Mouse (Mus musculus) neutrophil, adult 5-6 weeks (primary cell): ENCODE measurements around the gene Gm14403. TPM values are rescaled to one million over a fixed set of nuclear protein-coding genes. Genes with fewer than 3 reads are reported as not detected.
"Not testable (repeated sequence)": the region's sequence is repeated elsewhere in the genome, so short reads cannot be mapped to it uniquely, and the experiment has no call there.

Experiments used
- ATAC-seq: fragments of 151-379, 151-347 bp; 2 replicates; pipeline ENCODE4 v1.8.0; 2017; ENCODE audit warnings: mild to moderate bottlenecking, moderate TSS enrichment; ENCODE audit not compliant: insufficient number of reproducible peaks, poor library complexity, low FRiP score, severe bottlenecking; ENCODE audit errors: extremely low read depth
- total RNA-seq: library from RNA; stranded (forward); fragments of 200-1000 nt; gene quantifications from 2 replicates; pipeline ENCODE4 v1.2.3, GENCODE M21; 2017

Gene Gm14403
- total RNA-seq, 1 experiment from 2014 or later: 2.1 TPM

GRCm38 (mm10) chr2:177537717-177538116 is 39.7 kb downstream of the Gm14403 start:
- not testable (repeated sequence) for ATAC-seq

GRCm38 (mm10) chr2:177555261-177555660 is 57.2 kb downstream of the Gm14403 start:
- not testable (repeated sequence) for ATAC-seq

Other genes with a start within 250 kb of the Gm14403 start
- gene Gm14409, start 231.2 kb upstream of the Gm14403 start, total RNA-seq: not detected in 2 replicates
- gene Gm14412, start 173.9 kb upstream of the Gm14403 start, total RNA-seq: not detected in 2 replicates
- not detected in 2 replicates for gene Gm14418, start 99.9 kb upstream of the Gm14403 start, total RNA-seq
- 4.3 and 4.8 TPM in 2 replicates for gene Zfp970, start 33.5 kb upstream of the Gm14403 start, total RNA-seq
- gene Gm14406, start 80.0 kb downstream of the Gm14403 start, total RNA-seq: 1.4 TPM in 1 of 2 replicates, not detected in the other